Mouse (Mus musculus) forebrain, embryonic 11.5 days (tissue): ENCODE results near the gene A830031A19Rik. TPM values are rescaled to one million over a fixed set of nuclear protein-coding genes. Genes with fewer than 3 reads are reported as not detected.

Experiments used
- ATAC-seq: fragments of 200-750 bp; cut with Nextera tagmentation; replicated peaks from 2 replicates; pipeline ENCODE4 v1.8.0; 2017; ENCODE audit warnings: moderate TSS enrichment; ENCODE audit not compliant: low FRiP score
- DNase-seq: peaks from one replicate; pipeline ENCODE4 v3.0.0-alpha.2; 2017; ENCODE audit warnings: low spot score
- H3K27ac ChIP-seq: fragments of 300-500 bp; sonication (generic); 2 replicates; pipeline ENCODE4 v1.5.1; 2014; ENCODE audit warnings: low read depth, low read length
- H3K27me3 ChIP-seq: fragments of 300-500 bp; sonication (generic); 2 replicates; pipeline ENCODE4 v1.6.1; 2014; ENCODE audit warnings: mild to moderate bottlenecking, low read length, mixed read lengths; ENCODE audit not compliant: control insufficient read depth, insufficient read depth
- H3K36me3 ChIP-seq: fragments of 300-500 bp; sonication (generic); 2 replicates; pipeline ENCODE4 v1.6.1; 2014; ENCODE audit warnings: mild to moderate bottlenecking, low read length, moderate library complexity, mixed read lengths; ENCODE audit not compliant: control insufficient read depth, insufficient read depth
- H3K4me1 ChIP-seq: fragments of 300-500 bp; sonication (generic); replicated peaks from 2 replicates; pipeline ENCODE4 v1.6.1; 2014; ENCODE audit warnings: low read length, mixed read lengths; ENCODE audit not compliant: control insufficient read depth, insufficient read depth
- H3K4me2 ChIP-seq: fragments of 300-500 bp; sonication (generic); 2 replicates; pipeline ENCODE4 v1.6.1; 2014; ENCODE audit warnings: low read depth, mild to moderate bottlenecking, low read length, moderate library complexity, mixed read lengths; ENCODE audit not compliant: severe bottlenecking
- H3K4me3 ChIP-seq: fragments of 300-500 bp; sonication (generic); 2 replicates; pipeline ENCODE4 v1.5.1; 2014; ENCODE audit warnings: low read depth, low read length
- H3K9ac ChIP-seq: fragments of 300-500 bp; sonication (generic); 2 replicates; pipeline ENCODE4 v1.6.1; 2014; ENCODE audit warnings: low read length
- H3K9me3 ChIP-seq: fragments of 300-500 bp; sonication (generic); 2 replicates; pipeline ENCODE4 v1.6.1; 2016; ENCODE audit warnings: low read length, mixed read lengths; ENCODE audit not compliant: control insufficient read depth
- WGBS: fragments of 180-500 bp; shearing (Covaris S2); extraction: QIAGEN DNeasy Blood & Tissue Kit; methylation state at CpG from one replicate; pipeline ENCODE4 v1.1.7; 2014; 5-methylcytosine and 5-hydroxymethylcytosine counted together
- polyA plus RNA-seq: library from polyadenylated mRNA; unstranded; fragments of >200 nt; fragmentation: Nextera tagmentation; extraction: Ambion mirVana; gene quantifications from 2 replicates; pipeline ENCODE4 v1.2.1, GENCODE M21; 2014

The A830031A19Rik gene
- polyA plus RNA-seq, 1 experiment from 2014 or later: not detected

- DNase-seq (peak; percentile 55), ATAC-seq (peak; percentile 26; the same call in 1 of the 2 replicates)
- no peak overlapping the region for H3K9ac ChIP-seq
- peaks cover 27% of the 10 kb centered on the region for H3K4me1 ChIP-seq
- H3K27me3 ChIP-seq: no peaks in the 10 kb centered on the region
- H3K4me2 ChIP-seq: no peak overlapping the region
- H3K27ac ChIP-seq: peak overlapping the region; percentile 77
- H3K4me3 ChIP-seq: no peak overlapping the region
- no peaks in the 10 kb centered on the region for H3K9me3 ChIP-seq
- 54% methylated on average over 5 of the region's 5 CpGs for WGBS
- H3K36me3 ChIP-seq: no peaks in the 10 kb centered on the region
Observed at GRCm38 (mm10) chr11:24094086-24094487, 19.2 kb upstream of the A830031A19Rik start.

DNA sequence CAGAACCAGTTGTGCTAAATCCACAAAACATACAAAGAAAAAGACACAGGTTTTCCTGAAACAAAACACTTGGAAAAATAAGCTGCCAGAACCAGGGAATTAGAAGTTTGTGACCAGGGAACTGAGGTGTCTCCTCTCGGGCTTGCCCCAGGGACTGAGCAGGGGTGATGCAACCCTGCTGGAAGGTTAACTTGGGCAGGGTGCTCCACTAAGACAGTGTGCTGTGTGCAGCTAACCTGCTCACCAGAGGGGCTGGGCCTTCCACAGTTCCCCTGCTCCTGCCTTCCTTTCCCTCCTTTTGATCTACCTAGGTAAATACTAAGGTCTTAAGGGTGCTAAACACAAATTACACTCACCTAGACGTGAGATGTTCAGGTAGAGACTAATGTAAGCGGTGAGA lies 17.8 kb upstream of the A830031A19Rik start:
- Histone ChIP-seq H3K9ac (no peak overlapping the region), H3K4me1 (peaks cover 19% of the 10 kb centered on the region), H3K27ac (no peak overlapping the region)

DNA sequence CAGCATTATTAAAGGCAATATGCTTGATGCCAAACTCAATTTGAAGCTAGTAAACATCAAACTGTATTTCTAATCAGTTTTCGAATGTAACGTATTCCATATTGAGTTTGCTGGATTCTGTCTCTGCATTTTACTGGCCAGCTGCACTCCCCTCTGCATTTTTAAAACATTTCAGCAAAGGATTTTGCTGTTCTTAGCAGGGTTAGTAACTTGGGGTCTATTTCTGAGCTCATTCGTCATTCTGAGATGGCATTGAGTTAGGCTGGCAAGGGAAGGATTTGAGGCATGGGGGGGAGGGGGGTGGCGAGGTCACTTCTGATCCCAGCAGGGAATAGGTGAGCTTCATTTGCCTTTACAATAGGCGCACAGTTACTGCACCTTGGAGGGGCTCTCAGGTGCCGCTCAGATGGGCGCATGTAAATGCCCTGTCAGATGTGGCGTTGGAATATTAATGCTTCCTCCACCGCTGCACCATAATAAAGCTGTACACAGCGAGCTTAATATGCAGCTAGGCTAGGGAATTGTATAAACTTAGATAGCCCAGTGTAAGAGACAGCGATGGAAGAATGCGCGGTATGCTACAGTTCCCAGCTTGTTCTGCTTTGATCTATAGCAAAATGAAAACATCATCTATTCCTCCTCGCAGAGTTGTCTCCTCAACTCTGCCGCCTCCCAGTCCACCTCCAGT lies 16.7 kb upstream of the A830031A19Rik start:
- Histone ChIP-seq H3K36me3 (peaks cover 5% of the 10 kb centered on the region), H3K9ac (peak overlapping the region; percentile 5; the same call in 1 of the 2 replicates), H3K27me3 (no peaks in the 10 kb centered on the region), H3K4me3 (no peak overlapping the region), H3K4me2 (0 out of 2 replicates have a peak overlapping the region, but pooled peaks have one; percentile 6), H3K4me1 (peaks cover 18% of the 10 kb centered on the region), H3K9me3 (no peaks in the 10 kb centered on the region), H3K27ac (no peak overlapping the region)
- 28% methylated on average over 15 of the region's 15 CpGs for WGBS
- ATAC-seq (no peak), DNase-seq (peak; percentile 37)

More for the DNA sequence above, 17.8 kb upstream of the A830031A19Rik start:
- Histone ChIP-seq H3K27me3 (no peaks in the 10 kb centered on the region), H3K4me2 (no peak overlapping the region), H3K36me3 (no peaks in the 10 kb centered on the region), H3K9me3 (no peaks in the 10 kb centered on the region), H3K4me3 (no peak overlapping the region)
- ATAC-seq (no peak), DNase-seq (peak; percentile 42)
- WGBS: 56% methylated on average over 3 of the region's 3 CpGs

GRCm38 (mm10) chr11:24090443-24090842 lies 15.6 kb upstream of the A830031A19Rik start:
- H3K4me1 ChIP-seq: peaks cover 16% of the 10 kb centered on the region

DNA sequence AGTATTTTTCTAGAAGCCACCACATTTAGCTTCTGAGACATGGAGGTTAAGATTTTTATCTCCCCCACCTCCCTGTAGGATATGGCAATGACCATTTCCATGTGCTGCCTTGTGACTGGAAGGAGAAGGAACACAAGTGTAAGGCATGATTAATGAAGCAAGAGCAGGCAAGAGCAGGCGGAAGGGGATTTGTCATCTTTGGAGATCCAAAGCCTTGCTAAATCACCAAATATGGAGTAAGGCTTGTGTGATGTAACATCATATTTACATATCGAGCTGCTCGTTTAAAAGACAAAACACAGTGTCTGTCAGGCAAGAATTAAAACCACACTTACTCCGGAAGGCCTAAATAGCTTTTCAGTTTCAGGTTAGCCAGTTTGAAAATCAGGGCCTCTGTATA lies 12.2 kb upstream of the A830031A19Rik start:
- no peak overlapping the region for H3K4me2 ChIP-seq
- 80% methylated on average over 4 of the region's 4 CpGs for WGBS

More at GRCm38 (mm10) chr11:24090443-24090842, 15.6 kb upstream of the A830031A19Rik start:
- Histone ChIP-seq H3K4me2 (no peak overlapping the region), H3K9ac (no peak overlapping the region), H3K36me3 (peaks cover 7% of the 10 kb centered on the region), H3K4me3 (no peak overlapping the region), H3K27ac (no peak overlapping the region), H3K27me3 (no peaks in the 10 kb centered on the region), H3K9me3 (no peaks in the 10 kb centered on the region)
- DNase-seq (no peak), ATAC-seq (no peak)
- WGBS: 88% methylated on average over 4 of the region's 4 CpGs

GRCm38 (mm10) chr11:24085986-24086385 lies 11.1 kb upstream of the A830031A19Rik start:
- Histone ChIP-seq H3K36me3 (peaks cover 7% of the 10 kb centered on the region), H3K4me2 (no peak overlapping the region), H3K9ac (no peak overlapping the region), H3K4me3 (no peak overlapping the region), H3K27ac (no peak overlapping the region), H3K4me1 (peaks cover 9% of the 10 kb centered on the region; the same call in 1 of the 2 replicates), H3K27me3 (no peaks in the 10 kb centered on the region), H3K9me3 (no peaks in the 10 kb centered on the region)
- ATAC-seq (no peak), DNase-seq (no peak)
- 63% methylated on average over 6 of the region's 6 CpGs for WGBS

More for the DNA sequence above, 12.2 kb upstream of the A830031A19Rik start:
- ATAC-seq (no peak), DNase-seq (no peak)
- no peak overlapping the region for H3K4me3 ChIP-seq
- H3K4me1 ChIP-seq: peaks cover 9% of the 10 kb centered on the region
- H3K36me3 ChIP-seq: peaks cover 7% of the 10 kb centered on the region
- no peak overlapping the region for H3K9ac ChIP-seq
- no peaks in the 10 kb centered on the region for H3K9me3 ChIP-seq
- no peak overlapping the region for H3K27ac ChIP-seq
- H3K27me3 ChIP-seq: no peaks in the 10 kb centered on the region

DNA sequence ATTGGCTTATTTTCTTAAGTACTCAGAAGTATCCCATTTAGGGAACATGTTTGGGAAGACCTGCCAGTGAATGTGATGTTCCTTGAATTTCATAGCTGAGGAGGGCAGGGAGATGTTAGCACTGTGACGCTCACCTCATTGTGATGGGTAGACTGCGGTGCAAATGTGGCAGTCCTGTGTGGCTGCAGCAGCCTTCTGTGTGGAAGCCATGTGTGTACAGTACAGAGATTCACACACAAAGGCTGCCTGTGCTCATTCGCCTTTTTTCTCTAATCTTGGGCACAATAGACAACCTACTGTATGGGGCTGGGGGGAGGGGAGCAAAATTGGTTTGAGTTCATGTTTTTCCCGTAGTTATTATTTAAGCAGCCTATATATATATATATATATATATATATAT lies 9.7 kb upstream of the A830031A19Rik start:
- Histone ChIP-seq H3K4me1 (peaks cover 6% of the 10 kb centered on the region; the same call in 1 of the 2 replicates), H3K4me3 (no peak overlapping the region), H3K27me3 (no peaks in the 10 kb centered on the region), H3K9ac (no peak overlapping the region; the same call in 1 of the 2 replicates), H3K27ac (no peak overlapping the region), H3K36me3 (peaks cover 7% of the 10 kb centered on the region), H3K4me2 (peak overlapping the region; percentile 28; the same call in 1 of the 2 replicates), H3K9me3 (no peaks in the 10 kb centered on the region)
- ATAC-seq (no peak), DNase-seq (no peak)
- 72% methylated on average over 4 of the region's 4 CpGs for whole genome bisulfite sequencing

DNA sequence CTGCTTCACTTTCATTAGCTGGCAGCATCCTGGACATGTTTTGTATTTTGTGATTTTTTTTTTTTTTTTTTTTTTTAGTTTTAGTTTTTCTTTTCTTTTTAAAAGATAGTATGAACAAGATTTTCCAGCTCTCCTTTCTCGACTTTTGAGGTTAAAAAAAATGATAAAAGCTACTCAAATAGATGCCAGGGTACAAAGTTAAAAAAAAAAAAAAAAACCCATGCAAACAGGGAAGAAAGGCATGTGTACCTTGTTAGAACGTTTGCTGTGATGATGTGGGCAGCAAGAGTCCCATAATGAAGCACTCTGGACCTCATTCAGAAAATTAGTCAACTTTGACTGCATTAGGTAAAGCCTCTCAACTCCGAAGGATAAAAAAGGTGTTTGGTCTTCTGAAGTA lies 9.2 kb upstream of the A830031A19Rik start:
- DNase-seq (no peak), ATAC-seq (no peak)
- Histone ChIP-seq H3K36me3 (peaks cover 7% of the 10 kb centered on the region), H3K4me3 (no peak overlapping the region), H3K27ac (no peak overlapping the region), H3K27me3 (no peaks in the 10 kb centered on the region), H3K9ac (no peak overlapping the region; the same call in 1 of the 2 replicates), H3K4me1 (peaks cover 6% of the 10 kb centered on the region; the same call in 1 of the 2 replicates), H3K9me3 (no peaks in the 10 kb centered on the region), H3K4me2 (no peak overlapping the region)
- 45% methylated on average over 3 of the region's 3 CpGs for WGBS
